Mouse (Mus musculus): ENCODE measurements around the gene Sytl5. TPM values are rescaled to one million over a fixed set of nuclear protein-coding genes. Genes with fewer than 3 reads are reported as not detected.

Sytl5 gene
- total RNA-seq (2023): not detected

DNA sequence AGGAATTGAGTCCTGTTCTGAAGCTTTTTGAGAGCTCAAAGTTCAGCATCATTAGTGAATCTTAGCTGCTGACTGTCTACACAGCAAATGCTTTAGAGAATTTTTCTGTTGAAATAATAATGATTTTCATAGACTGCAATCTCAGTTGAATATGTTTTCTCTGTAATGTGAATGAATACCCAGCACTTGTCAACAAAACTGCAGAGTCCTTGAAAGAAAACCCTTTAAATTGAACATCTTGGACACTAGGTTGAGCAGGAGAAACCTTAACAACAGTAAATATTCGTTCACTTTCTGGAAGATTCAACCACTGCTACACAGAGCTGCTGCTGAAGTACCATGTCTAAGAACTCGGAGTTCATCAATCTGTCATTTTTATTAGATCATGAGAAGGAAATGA, at the start of gene Sytl5:
Gene Sytl5, plus strand, starts transcription at position 301 of the 400 bp plus-strand sequence.

GRCm38 (mm10) chrX:9846628-9847027, 38.8 kb upstream of the Sytl5 start, which contains the start of gene Hypm:
TSS of gene Hypm (plus strand) at chrX:9846928.

DNA sequence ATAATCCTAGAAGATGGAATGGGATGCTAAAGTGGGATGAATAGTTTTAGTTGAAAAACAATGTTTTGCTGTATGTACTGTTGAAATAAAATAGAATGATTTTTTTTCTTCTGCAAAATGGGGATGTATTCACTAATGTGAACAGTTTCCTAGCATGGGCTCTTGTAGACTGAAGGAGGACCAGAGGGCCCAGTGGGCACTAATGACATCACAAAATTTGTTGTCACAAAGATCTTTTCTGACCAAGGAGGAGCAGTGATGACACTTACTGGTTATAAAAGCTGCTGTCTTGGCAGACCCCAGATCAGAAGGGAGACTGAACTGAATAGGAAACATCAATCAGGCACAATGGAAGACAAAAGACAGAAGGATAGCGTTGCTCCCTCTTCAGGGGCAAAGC, 36.0 kb upstream of the Sytl5 start, which contains the start of gene H2al3:
Gene H2al3, plus strand, starts transcription at position 301 of the 400 bp plus-strand sequence.

Other genes with a start within 250 kb of the Sytl5 start
- gene Dynlt3, start 222.6 kb upstream of the Sytl5 start, total RNA-seq (2023): 10 to 100 TPM; 14.1 to 22.2 TPM
- gene Hypm, start 38.7 kb upstream of the Sytl5 start, total RNA-seq (2023): not detected
- not detected for gene H2al3, start 35.9 kb upstream of the Sytl5 start, total RNA-seq (2023)
- not detected for gene Srpx, start 232.1 kb downstream of the Sytl5 start, total RNA-seq (2023)